Mouse (Mus musculus) CH12.LX (cell line): ENCODE data around the gene Six4. TPM values are rescaled to one million over a fixed set of nuclear protein-coding genes. Genes with fewer than 3 reads are reported as not detected.

Experiments
- DNase-seq: peaks from one replicate; pipeline ENCODE4 v3.0.0-alpha.2; 2013; ENCODE audit errors: extremely low read depth
- H3K27ac ChIP-seq: 2 replicates; pipeline ENCODE4 v1.5.1; 2012; ENCODE audit warnings: low read depth, mild to moderate bottlenecking, control low read depth, moderate library complexity; ENCODE audit not compliant: insufficient read depth
- H3K27me3 ChIP-seq: replicated peaks from 2 replicates; pipeline ENCODE3; 2012; ENCODE audit warnings: inconsistent platforms
- H3K36me3 ChIP-seq, 2 experiments: replicated peaks in 1 of 2; 2 replicates each; pipeline versions ENCODE3 to v1.6.1; 2012; ENCODE audit warnings: inconsistent platforms in 1 of 2, low read length in 1 of 2, mild to moderate bottlenecking in 1 of 2, mixed read lengths in 1 of 2, moderate library complexity in 1 of 2; ENCODE audit not compliant: control insufficient read depth in 1 of 2, insufficient read depth in 1 of 2
- H3K4me1 ChIP-seq, 2 experiments: 2 replicates each; pipeline ENCODE4 v1.6.1; 2012; ENCODE audit warnings: inconsistent platforms in 1 of 2, moderate library complexity in 1 of 2; ENCODE audit not compliant: insufficient read depth in 2 of 2, control insufficient read depth in 1 of 2
- H3K4me2 ChIP-seq: 2 replicates; pipeline ENCODE4 v1.6.1; 2012; ENCODE audit warnings: low read depth, mild to moderate bottlenecking, control low read depth; ENCODE audit not compliant: poor library complexity, insufficient read depth, severe bottlenecking
- H3K4me3 ChIP-seq, 3 experiments: fragments of 150-350 bp in 1 of 3; sonication (generic) in 1 of 3; replicated peaks in 1 of 3; 2 replicates each; pipeline versions ENCODE3 to v1.5.1; 2011 to 2012; ENCODE audit warnings: low read depth in 2 of 3, low read length in 2 of 3, mild to moderate bottlenecking in 2 of 3, moderate library complexity in 2 of 3, control low read depth in 1 of 3, improper control_type of control experiment in 1 of 3, inconsistent platforms in 1 of 3, mixed read lengths in 1 of 3; ENCODE audit not compliant: poor library complexity in 1 of 3
- H3K79me2 ChIP-seq: replicated peaks from 2 replicates; pipeline ENCODE4 v1.6.1; 2012; ENCODE audit warnings: mild to moderate bottlenecking, moderate library complexity; ENCODE audit not compliant: control insufficient read depth, poor library complexity, insufficient read depth, severe bottlenecking; ENCODE audit errors: extremely low read depth
- H3K9ac ChIP-seq: 2 replicates; pipeline ENCODE4 v1.6.1; 2012; ENCODE audit warnings: low read depth, mild to moderate bottlenecking, control low read depth, moderate library complexity; ENCODE audit not compliant: insufficient read depth
- H3K9me3 ChIP-seq: replicated peaks from 2 replicates; pipeline ENCODE3; 2012; ENCODE audit warnings: low read length, inconsistent platforms, mixed read lengths
- BHLHE40 ChIP-seq: IDR thresholded peaks from 2 replicates; pipeline ENCODE4 v1.6.1; 2011; ENCODE audit warnings: mild to moderate bottlenecking, low read depth, low read length, improper control_type of control experiment
- E2F4 ChIP-seq: IDR thresholded peaks from 2 replicates; pipeline ENCODE4 v1.6.1; 2011; ENCODE audit warnings: low read depth, low read length, improper control_type of control experiment; ENCODE audit not compliant: insufficient replicate concordance
- ETS1 ChIP-seq: conservative IDR thresholded peaks from 2 replicates; pipeline ENCODE4 v1.6.1; 2012; ENCODE audit warnings: low read depth, mild to moderate bottlenecking, inconsistent platforms, low read length, improper control_type of control experiment, moderate library complexity
- GABPA ChIP-seq: IDR thresholded peaks from 2 replicates; pipeline ENCODE4 v1.6.1; 2012; ENCODE audit warnings: low read depth, low read length, improper control_type of control experiment, inconsistent platforms; ENCODE audit not compliant: insufficient replicate concordance
- HCFC1 ChIP-seq: IDR thresholded peaks from 2 replicates; pipeline ENCODE4 v1.6.1; 2012; ENCODE audit warnings: low read depth, mild to moderate bottlenecking, inconsistent platforms, low read length, improper control_type of control experiment
- KAT2A ChIP-seq: IDR thresholded peaks from 2 replicates; pipeline ENCODE4 v1.6.1; 2012; ENCODE audit warnings: low read length, improper control_type of control experiment, inconsistent platforms; ENCODE audit not compliant: insufficient replicate concordance
- MAZ ChIP-seq: IDR thresholded peaks from 2 replicates; pipeline ENCODE4 v1.6.1; 2012; ENCODE audit warnings: low read depth, mild to moderate bottlenecking, inconsistent platforms, low read length, improper control_type of control experiment, moderate library complexity
- MEF2A ChIP-seq: IDR thresholded peaks from 2 replicates; pipeline ENCODE4 v1.6.1; 2014; ENCODE audit warnings: low read depth, mild to moderate bottlenecking, inconsistent platforms, low read length, improper control_type of control experiment, borderline replicate concordance
- MXI1 ChIP-seq: IDR thresholded peaks from 2 replicates; pipeline ENCODE4 v1.6.1; 2011; ENCODE audit warnings: mild to moderate bottlenecking, low read depth, low read length, improper control_type of control experiment
- MYC ChIP-seq: IDR thresholded peaks from 2 replicates; pipeline ENCODE4 v1.6.1; 2011; ENCODE audit warnings: low read depth, mild to moderate bottlenecking, improper control_type of control experiment, low read length
- PAX5 ChIP-seq: IDR thresholded peaks from 2 replicates; pipeline ENCODE4 v1.6.1; 2012; ENCODE audit warnings: low read length, inconsistent platforms, mixed read lengths
- RAD21 ChIP-seq: IDR thresholded peaks from 2 replicates; pipeline ENCODE4 v1.6.1; 2011; ENCODE audit warnings: low read depth, mild to moderate bottlenecking, low read length, improper control_type of control experiment, moderate library complexity
- RCOR1 ChIP-seq: conservative IDR thresholded peaks from 2 replicates; pipeline ENCODE4 v1.6.1; 2012; ENCODE audit warnings: low read depth, mild to moderate bottlenecking, inconsistent platforms, low read length, improper control_type of control experiment
- SIN3A ChIP-seq: IDR thresholded peaks from 2 replicates; pipeline ENCODE4 v1.6.1; 2012; ENCODE audit warnings: low read length, improper control_type of control experiment, inconsistent platforms
- TBP ChIP-seq: conservative IDR thresholded peaks from 2 replicates; pipeline ENCODE4 v1.6.1; 2011; ENCODE audit warnings: low read depth, low read length, improper control_type of control experiment
- USF1 ChIP-seq: IDR thresholded peaks from 2 replicates; pipeline ENCODE4 v1.6.1; 2014; ENCODE audit warnings: low read depth, mild to moderate bottlenecking, inconsistent platforms, low read length, improper control_type of control experiment
- ZKSCAN1 ChIP-seq: IDR thresholded peaks from 2 replicates; pipeline ENCODE4 v1.6.1; 2012; ENCODE audit warnings: low read depth, inconsistent platforms, low read length, improper control_type of control experiment, borderline replicate concordance
- ZMIZ1 ChIP-seq: IDR thresholded peaks from 2 replicates; pipeline ENCODE4 v1.6.1; 2012; ENCODE audit warnings: low read depth, mild to moderate bottlenecking, inconsistent platforms, low read length, improper control_type of control experiment
- dilution Hi-C: fragments of 300-500 bp; cut with MboI; formaldehyde crosslinking; loops from 2 replicates; pipeline ENCODE4 v1.14.3; 2020; ENCODE audit warnings: low sequenced_read_pairs; ENCODE audit not compliant: extremely low pct_unique_long_range_greater_than_20kb, extremely low pct_ligation_motif_present
- in situ Hi-C: fragments of 300-500 bp; cut with MboI; formaldehyde crosslinking; loops from 3 replicates; pipeline ENCODE4 v1.14.3; 2019; ENCODE audit warnings: low sequenced_read_pairs, low pct_ligation_motif_present, low pct_unique_long_range_greater_than_20kb, mixed read lengths
- polyA plus RNA-seq: library from polyadenylated mRNA; unstranded; fragments of >175 nt; gene quantifications from 2 replicates; pipeline ENCODE4 v1.2.1, GENCODE M21; 2012; ENCODE audit warnings: low read depth; ENCODE audit not compliant: insufficient read length
- total RNA-seq, 2 experiments: library from RNA; depleted of rRNA; stranded (reverse); fragments of 300-350 nt in 1 of 2; fragments of >200 nt in 1 of 2; gene quantifications; 2 replicates each; pipeline ENCODE4 v1.2.3; 2012 to 2014

The Six4 gene
- total and polyA plus RNA-seq, 3 experiments: 2.0 to 2.5 (median 2.2) TPM

GRCm38 (mm10) chr12:73111561-73112325, 1.5 kb downstream of the Six4 start:
- Histone ChIP-seq H3K9ac (peak overlapping the region; percentile 77), H3K27me3 (peaks cover 19% of the 10 kb centered on the region), H3K4me2 (peak overlapping the region; percentile 53), H3K27ac (no peak overlapping the region), H3K36me3 (peaks cover 9 to 36% of the 10 kb centered on the region in 2 experiments), H3K4me1 (peaks cover 8 to 42% of the 10 kb centered on the region in 2 experiments; a peak in 3 of 4 replicates), H3K9me3 (no peaks in the 10 kb centered on the region), H3K4me3 (peak overlapping the region; percentile 86 to 91 (median 90)), H3K79me2 (peaks cover 8% of the 10 kb centered on the region; the same call in 1 of the 2 replicates)
- DNase-seq: no peak
- in situ Hi-C loops (no loop called here), dilution Hi-C loops (no loop called here)
- TF ChIP-seq PAX5 (no peak), RAD21 (no peak), GABPA (no peak), BHLHE40 (no peak), HCFC1 (no peak), RCOR1 (no peak), KAT2A (no peak), MYC (no peak), USF1 (no peak), TBP (no peak)

DNA sequence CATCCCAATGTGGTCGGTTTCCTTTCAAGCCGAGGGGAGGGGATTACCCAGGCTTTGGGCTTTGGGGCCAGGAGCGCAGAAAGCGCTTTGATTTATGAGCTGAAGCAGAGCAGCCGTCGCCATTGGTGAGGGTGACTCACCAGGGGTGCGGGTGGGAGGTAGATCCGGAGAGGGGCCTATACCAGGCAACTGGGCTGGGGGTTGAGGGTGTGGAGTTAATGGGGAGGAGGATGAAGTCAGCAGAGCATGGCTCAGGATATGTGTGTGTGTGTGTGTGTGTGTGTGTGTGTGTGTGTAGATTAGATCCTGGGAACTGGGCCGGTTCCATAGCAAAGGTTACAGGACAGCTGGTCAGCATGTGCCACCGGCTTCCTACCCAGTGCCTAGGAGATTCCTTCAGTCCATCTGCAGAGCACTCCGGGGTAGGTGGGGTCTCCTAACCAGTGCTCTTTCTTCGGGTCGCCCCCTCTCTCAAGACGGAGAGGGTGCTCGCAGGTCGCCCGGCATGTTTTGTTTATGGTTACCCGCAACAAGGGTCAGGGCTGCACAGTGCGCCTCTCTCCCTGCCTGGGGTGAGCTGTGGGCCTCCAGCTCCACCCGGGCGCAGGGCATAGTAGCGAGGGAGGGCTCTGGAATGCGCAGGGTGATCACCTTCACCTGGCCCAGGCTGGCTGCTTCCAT, 2.7 kb downstream of the Six4 start:
- Histone ChIP-seq H3K4me2 (no peak overlapping the region; the same call in 1 of the 2 replicates), H3K79me2 (peaks cover 8% of the 10 kb centered on the region; the same call in 1 of the 2 replicates), H3K36me3 (peaks cover 9 to 41% of the 10 kb centered on the region in 2 experiments), H3K9ac (no peak overlapping the region), H3K4me3 (no peak overlapping the region), H3K27ac (no peak overlapping the region), H3K9me3 (no peaks in the 10 kb centered on the region), H3K27me3 (peaks cover 12% of the 10 kb centered on the region), H3K4me1 (peaks cover 8 to 42% of the 10 kb centered on the region in 2 experiments; a peak in 3 of 4 replicates)
- DNase-seq: no peak
- in situ Hi-C loops: no loop called here
- TF ChIP-seq SIN3A (no peak), ZMIZ1 (no peak), MEF2A (no peak), HCFC1 (no peak), ETS1 (no peak), E2F4 (no peak), MAZ (no peak), ZKSCAN1 (no peak), RAD21 (no peak), RCOR1 (no peak), MYC (no peak), MXI1 (no peak)
- dilution Hi-C loops: no loop called here
